Mouse (Mus musculus): ENCODE results near the gene Tnrc18. TPM values are rescaled to one million over a fixed set of nuclear protein-coding genes. Genes with fewer than 3 reads are reported as not detected.

Tnrc18 gene
- total and polyA plus RNA-seq, 3 experiments = 0.71 to 7.7 (median 5.2) TPM

GRCm38 (mm10) chr5:142801977-142802376, 15.5 kb downstream of the Tnrc18 start:
- Histone ChIP-seq H3K9me3 (replicated peaks; ENCODE audit: low read length) (no peaks in the 10 kb centered on the region), H3K9ac (ENCODE audit: insufficient read depth, low read depth) (no peak overlapping the region), H3K4me2 (ENCODE audit: insufficient read depth, low read depth, poor library complexity, severe bottlenecking) (no peak overlapping the region), H3K4me3 (replicated peaks in 1 of 3; ENCODE audit: low read depth in 2 of 3, low read length in 2 of 3, poor library complexity in 1 of 3) (no peak overlapping the region), H3K27me3 (replicated peaks) (no peaks in the 10 kb centered on the region), H3K36me3 (replicated peaks in 1 of 2; ENCODE audit: control insufficient read depth in 1 of 2, insufficient read depth in 1 of 2, low read length in 1 of 2) (no peaks in the 10 kb centered on the region), H3K4me1 (ENCODE audit: control insufficient read depth in 1 of 2, insufficient read depth in 2 of 2) (0 out of 4 replicates have a peak, but pooled peaks cover 0 to 3% of the 10 kb centered on the region in 2 experiments), H3K79me2 (replicated peaks; ENCODE audit: control insufficient read depth, extremely low read depth, insufficient read depth, poor library complexity, severe bottlenecking) (no peaks in the 10 kb centered on the region), H3K27ac (ENCODE audit: insufficient read depth, low read depth) (no peak overlapping the region)
- dilution Hi-C loops (cut with MboI; ENCODE audit: extremely low pct_ligation_motif_present, extremely low pct_unique_long_range_greater_than_20kb, low sequenced_read_pairs) = no loop called here
- DNase-seq (ENCODE audit: extremely low read depth) = no peak
- no peak for TF ChIP-seq ZMIZ1 (IDR thresholded peaks at IDR 0.05; ENCODE audit: low read depth, low read length)
- TF ChIP-seq CHD1 (IDR thresholded peaks at IDR 0.05; ENCODE audit: low read depth, low read length) = no peak
- TF ChIP-seq POLR2AphosphoS2 (IDR thresholded peaks at IDR 0.05; ENCODE audit: low read depth, low read length) = no peak
- no peak for TF ChIP-seq E2F4 (IDR thresholded peaks at IDR 0.05; ENCODE audit: insufficient replicate concordance, low read depth, low read length)
- no peak for TF ChIP-seq JUND (conservative IDR thresholded peaks at IDR 0.05; ENCODE audit: low read depth, low read length)
- TF ChIP-seq ETS1 (conservative IDR thresholded peaks at IDR 0.05; ENCODE audit: low read depth, low read length) = no peak
- TF ChIP-seq UBTF (IDR thresholded peaks at IDR 0.05; ENCODE audit: low read depth, low read length) = no peak
- no peak for TF ChIP-seq ZNF384 (IDR thresholded peaks at IDR 0.05; ENCODE audit: low read depth, low read length)
- TF ChIP-seq TCF12 (IDR thresholded peaks at IDR 0.05; ENCODE audit: low read depth, low read length) = no peak
- no peak for TF ChIP-seq MAX (IDR thresholded peaks at IDR 0.05; ENCODE audit: low read length)
- TF ChIP-seq TBP (conservative IDR thresholded peaks at IDR 0.05; ENCODE audit: low read depth, low read length) = no peak
- TF ChIP-seq BHLHE40 (IDR thresholded peaks at IDR 0.05; ENCODE audit: low read depth, low read length) = no peak
- no peak for TF ChIP-seq KAT2A (IDR thresholded peaks at IDR 0.05; ENCODE audit: insufficient replicate concordance, low read length)
- no peak for TF ChIP-seq MXI1 (IDR thresholded peaks at IDR 0.05; ENCODE audit: low read depth, low read length)
- TF ChIP-seq SIN3A (IDR thresholded peaks at IDR 0.05; ENCODE audit: low read length) = no peak
- TF ChIP-seq RAD21 (IDR thresholded peaks at IDR 0.05; ENCODE audit: low read depth, low read length) = no peak
- TF ChIP-seq MYC (IDR thresholded peaks at IDR 0.05; ENCODE audit: low read depth, low read length) = no peak
- TF ChIP-seq USF2 (conservative IDR thresholded peaks at IDR 0.05; ENCODE audit: low read depth, low read length) = no peak
- no peak for TF ChIP-seq GABPA (IDR thresholded peaks at IDR 0.05; ENCODE audit: insufficient replicate concordance, low read depth, low read length)
- in situ Hi-C loops (cut with MboI; ENCODE audit: low pct_ligation_motif_present, low pct_unique_long_range_greater_than_20kb, low sequenced_read_pairs) = no loop called here

GRCm38 (mm10) chr5:142800656-142801055, 16.8 kb downstream of the Tnrc18 start:
- no peak for DNase-seq (ENCODE audit: extremely low read depth)
- no peak overlapping the region for H3K9ac ChIP-seq (ENCODE audit: insufficient read depth, low read depth)

More at GRCm38 (mm10) chr5:142800656-142801055, 16.8 kb downstream of the Tnrc18 start:
- 0 out of 4 replicates have a peak, but pooled peaks cover 0 to 3% of the 10 kb centered on the region in 2 experiments for H3K4me1 ChIP-seq (ENCODE audit: control insufficient read depth in 1 of 2, insufficient read depth in 2 of 2)
- in situ Hi-C loops (cut with MboI; ENCODE audit: low pct_ligation_motif_present, low pct_unique_long_range_greater_than_20kb, low sequenced_read_pairs) = no loop called here
- no peak overlapping the region for H3K27ac ChIP-seq (ENCODE audit: insufficient read depth, low read depth)
- TF ChIP-seq MAZ (IDR thresholded peaks at IDR 0.05; ENCODE audit: low read depth, low read length) = no peak
- TF ChIP-seq ZMIZ1 (IDR thresholded peaks at IDR 0.05; ENCODE audit: low read depth, low read length) = no peak
- TF ChIP-seq CTCF (conservative IDR thresholded peaks at IDR 0.05 in 1 of 2, IDR thresholded peaks at IDR 0.05 in 1 of 2; ENCODE audit: low read depth in 2 of 2, low read length in 2 of 2) = no peak
- TF ChIP-seq GABPA (IDR thresholded peaks at IDR 0.05; ENCODE audit: insufficient replicate concordance, low read depth, low read length) = no peak
- TF ChIP-seq ZKSCAN1 (IDR thresholded peaks at IDR 0.05; ENCODE audit: borderline replicate concordance, low read depth, low read length) = no peak
- TF ChIP-seq MXI1 (IDR thresholded peaks at IDR 0.05; ENCODE audit: low read depth, low read length) = no peak
- TF ChIP-seq MEF2A (IDR thresholded peaks at IDR 0.05; ENCODE audit: borderline replicate concordance, low read depth, low read length) = no peak
- no peak for TF ChIP-seq CHD2 (IDR thresholded peaks at IDR 0.05; ENCODE audit: low read length)
- no peak for TF ChIP-seq SMC3 (IDR thresholded peaks at IDR 0.05; ENCODE audit: low read depth, low read length)
- no peak for TF ChIP-seq USF1 (IDR thresholded peaks at IDR 0.05; ENCODE audit: low read depth, low read length)
- no peak for TF ChIP-seq BHLHE40 (IDR thresholded peaks at IDR 0.05; ENCODE audit: low read depth, low read length)
- no peak for TF ChIP-seq POLR2AphosphoS2 (IDR thresholded peaks at IDR 0.05; ENCODE audit: low read depth, low read length)
- no peak for TF ChIP-seq KAT2A (IDR thresholded peaks at IDR 0.05; ENCODE audit: insufficient replicate concordance, low read length)
- TF ChIP-seq PAX5 (IDR thresholded peaks at IDR 0.05; ENCODE audit: low read length) = no peak
- TF ChIP-seq HCFC1 (IDR thresholded peaks at IDR 0.05; ENCODE audit: low read depth, low read length) = no peak
- no peak for TF ChIP-seq MAX (IDR thresholded peaks at IDR 0.05; ENCODE audit: low read length)
- H3K4me3 ChIP-seq (replicated peaks in 1 of 3; ENCODE audit: low read depth in 2 of 3, low read length in 2 of 3, poor library complexity in 1 of 3) = no peak overlapping the region
- no peak overlapping the region for H3K4me2 ChIP-seq (ENCODE audit: insufficient read depth, low read depth, poor library complexity, severe bottlenecking)
- no peaks in the 10 kb centered on the region for H3K79me2 ChIP-seq (replicated peaks; ENCODE audit: control insufficient read depth, extremely low read depth, insufficient read depth, poor library complexity, severe bottlenecking)
- H3K9me3 ChIP-seq (replicated peaks; ENCODE audit: low read length) = no peaks in the 10 kb centered on the region
- no peaks in the 10 kb centered on the region for H3K36me3 ChIP-seq (replicated peaks in 1 of 2; ENCODE audit: control insufficient read depth in 1 of 2, insufficient read depth in 1 of 2, low read length in 1 of 2)
- dilution Hi-C loops (cut with MboI; ENCODE audit: extremely low pct_ligation_motif_present, extremely low pct_unique_long_range_greater_than_20kb, low sequenced_read_pairs) = no loop called here
- H3K27me3 ChIP-seq (replicated peaks) = no peaks in the 10 kb centered on the region

Measured in CH12.LX (cell line).